Mouse (Mus musculus): ENCODE data around the gene Gm17581.

DNA sequence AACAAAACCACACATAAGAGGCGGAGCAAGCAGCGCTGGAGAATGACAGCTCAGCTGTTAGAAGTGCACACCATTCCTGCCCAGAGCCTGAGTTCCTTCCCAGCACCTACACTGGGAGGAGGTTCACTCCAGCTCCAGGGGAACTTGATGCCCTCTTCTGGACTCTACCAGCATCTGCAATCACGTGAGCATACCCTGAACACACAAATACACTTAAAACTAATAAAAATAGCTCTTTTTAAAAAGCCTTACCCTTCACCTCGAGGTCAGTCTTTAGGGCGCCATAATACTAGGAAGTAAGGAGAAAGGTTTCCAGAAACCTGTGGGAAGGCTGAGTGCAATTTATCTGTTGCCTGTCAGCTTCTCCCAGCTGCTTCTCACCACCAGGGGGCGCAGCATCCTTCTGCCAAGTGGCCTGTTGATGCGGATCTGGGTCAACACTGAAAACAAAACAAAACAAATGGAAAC, 39.5 kb downstream of the Gm17581 start:
- TF ChIP-seq POLR2A (IDR thresholded peaks at IDR 0.05; ENCODE audit: borderline replicate concordance, insufficient read depth, low read length) (no peak), CTCF (IDR thresholded peaks at IDR 0.05; ENCODE audit: borderline replicate concordance, insufficient read depth, low read depth, low read length) (peak; percentile 87)

Measured in cerebellum, adult 2 months (tissue).